Mouse (Mus musculus): Measurements from ENCODE around the gene Accsl. TPM values are rescaled to one million over a fixed set of nuclear protein-coding genes. Genes with fewer than 3 reads are reported as not detected.
A peak's percentile ranks its signal among the peaks of the same experiment; 100 is the strongest.

Gene Accsl
- polyA plus RNA-seq, 1 experiment from 2014 or later: 0.15 TPM

- Histone ChIP-seq H3K4me3 (replicated peaks; ENCODE audit: low read length) (no peak overlapping the region), H3K27ac (ENCODE audit: low read length) (no peak overlapping the region), H3K9ac (ENCODE audit: low read length) (no peak overlapping the region), H3K36me3 (ENCODE audit: control insufficient read depth, insufficient read depth, low read length) (no peaks in the 10 kb centered on the region), H3K4me1 (ENCODE audit: control insufficient read depth, insufficient read depth, low read length) (peaks cover 3% of the 10 kb centered on the region; the same call in 1 of the 2 replicates), H3K9me3 (replicated peaks; ENCODE audit: control insufficient read depth, low read length) (no peaks in the 10 kb centered on the region), H3K27me3 (ENCODE audit: control insufficient read depth, insufficient read depth, low read length) (no peaks in the 10 kb centered on the region), H3K4me2 (ENCODE audit: low read depth, low read length) (no peak overlapping the region)
- WGBS: 77% methylated on average over 9 of the region's 9 CpGs
- ATAC-seq (ENCODE audit: insufficient read depth, low FRiP score): no peak
These were observed 12.8 kb upstream of the Accsl start for GRCm38 (mm10) chr2:93881640-93882367.

- 38% methylated on average over 3 of the region's 3 CpGs for WGBS
- no peak overlapping the region for H3K9ac ChIP-seq (ENCODE audit: low read length)
- ATAC-seq (ENCODE audit: insufficient read depth, low FRiP score): no peak
These were observed 12.0 kb upstream of the Accsl start for GRCm38 (mm10) chr2:93880981-93881380.

GRCm38 (mm10) chr2:93880450-93880849 is 11.5 kb upstream of the Accsl start:
- H3K4me3 ChIP-seq (replicated peaks; ENCODE audit: low read length): no peak overlapping the region
- H3K36me3 ChIP-seq (ENCODE audit: control insufficient read depth, insufficient read depth, low read length): no peaks in the 10 kb centered on the region
- WGBS: 61% methylated on average over 8 of the region's 8 CpGs
- no peak overlapping the region for H3K27ac ChIP-seq (ENCODE audit: low read length)
- H3K9me3 ChIP-seq (replicated peaks; ENCODE audit: control insufficient read depth, low read length): no peaks in the 10 kb centered on the region
- no peak for ATAC-seq (ENCODE audit: insufficient read depth, low FRiP score)
- no peaks in the 10 kb centered on the region for H3K4me1 ChIP-seq (ENCODE audit: control insufficient read depth, insufficient read depth, low read length)
- H3K9ac ChIP-seq (ENCODE audit: low read length): no peak overlapping the region
- H3K27me3 ChIP-seq (ENCODE audit: control insufficient read depth, insufficient read depth, low read length): no peaks in the 10 kb centered on the region
- H3K4me2 ChIP-seq (ENCODE audit: low read depth, low read length): no peak overlapping the region

More at GRCm38 (mm10) chr2:93880981-93881380, 12.0 kb upstream of the Accsl start:
- no peaks in the 10 kb centered on the region for H3K9me3 ChIP-seq (replicated peaks; ENCODE audit: control insufficient read depth, low read length)
- H3K4me3 ChIP-seq (replicated peaks; ENCODE audit: low read length): no peak overlapping the region
- no peak overlapping the region for H3K27ac ChIP-seq (ENCODE audit: low read length)
- H3K36me3 ChIP-seq (ENCODE audit: control insufficient read depth, insufficient read depth, low read length): no peaks in the 10 kb centered on the region
- no peaks in the 10 kb centered on the region for H3K4me1 ChIP-seq (ENCODE audit: control insufficient read depth, insufficient read depth, low read length)
- no peak overlapping the region for H3K4me2 ChIP-seq (ENCODE audit: low read depth, low read length)
- H3K27me3 ChIP-seq (ENCODE audit: control insufficient read depth, insufficient read depth, low read length): no peaks in the 10 kb centered on the region

GRCm38 (mm10) chr2:93877005-93877404 is 8.0 kb upstream of the Accsl start:
- ATAC-seq (ENCODE audit: insufficient read depth, low FRiP score): peak; percentile 59; the same call in 1 of the 2 replicates
- Histone ChIP-seq H3K4me3 (replicated peaks; ENCODE audit: low read length) (no peak overlapping the region), H3K9me3 (replicated peaks; ENCODE audit: control insufficient read depth, low read length) (no peaks in the 10 kb centered on the region), H3K9ac (ENCODE audit: low read length) (no peak overlapping the region), H3K27ac (ENCODE audit: low read length) (peak overlapping the region; percentile 70), H3K27me3 (ENCODE audit: control insufficient read depth, insufficient read depth, low read length) (no peaks in the 10 kb centered on the region), H3K4me1 (ENCODE audit: control insufficient read depth, insufficient read depth, low read length) (peaks cover 5% of the 10 kb centered on the region), H3K4me2 (ENCODE audit: low read depth, low read length) (no peak overlapping the region), H3K36me3 (ENCODE audit: control insufficient read depth, insufficient read depth, low read length) (no peaks in the 10 kb centered on the region)
- WGBS: 45% methylated on average over 5 of the region's 5 CpGs

- H3K9ac ChIP-seq (ENCODE audit: low read length): no peak overlapping the region
- no peak overlapping the region for H3K4me2 ChIP-seq (ENCODE audit: low read depth, low read length)
These were observed 5.6 kb upstream of the Accsl start for GRCm38 (mm10) chr2:93874606-93875005.

GRCm38 (mm10) chr2:93874227-93874514 is 5.2 kb upstream of the Accsl start:
- WGBS: 26% methylated on average over 2 of the region's 2 CpGs
- Histone ChIP-seq H3K36me3 (ENCODE audit: control insufficient read depth, insufficient read depth, low read length) (no peaks in the 10 kb centered on the region), H3K4me2 (ENCODE audit: low read depth, low read length) (no peak overlapping the region), H3K9me3 (replicated peaks; ENCODE audit: control insufficient read depth, low read length) (no peaks in the 10 kb centered on the region), H3K4me3 (replicated peaks; ENCODE audit: low read length) (no peak overlapping the region), H3K9ac (ENCODE audit: low read length) (no peak overlapping the region), H3K4me1 (ENCODE audit: control insufficient read depth, insufficient read depth, low read length) (peaks cover 5% of the 10 kb centered on the region), H3K27me3 (ENCODE audit: control insufficient read depth, insufficient read depth, low read length) (no peaks in the 10 kb centered on the region), H3K27ac (ENCODE audit: low read length) (peak overlapping the region; percentile 39; the same call in 1 of the 2 replicates)
- no peak for ATAC-seq (ENCODE audit: insufficient read depth, low FRiP score)

More at GRCm38 (mm10) chr2:93874606-93875005, 5.6 kb upstream of the Accsl start:
- WGBS: 90% methylated on average over 3 of the region's 3 CpGs
- Histone ChIP-seq H3K36me3 (ENCODE audit: control insufficient read depth, insufficient read depth, low read length) (no peaks in the 10 kb centered on the region), H3K27ac (ENCODE audit: low read length) (no peak overlapping the region), H3K27me3 (ENCODE audit: control insufficient read depth, insufficient read depth, low read length) (no peaks in the 10 kb centered on the region), H3K4me1 (ENCODE audit: control insufficient read depth, insufficient read depth, low read length) (peaks cover 5% of the 10 kb centered on the region), H3K9me3 (replicated peaks; ENCODE audit: control insufficient read depth, low read length) (no peaks in the 10 kb centered on the region), H3K4me3 (replicated peaks; ENCODE audit: low read length) (no peak overlapping the region)
- ATAC-seq (ENCODE audit: insufficient read depth, low FRiP score): no peak

GRCm38 (mm10) chr2:93873449-93874226 is 4.7 kb upstream of the Accsl start:
- Histone ChIP-seq H3K27ac (ENCODE audit: low read length) (no peak overlapping the region), H3K4me3 (replicated peaks; ENCODE audit: low read length) (no peak overlapping the region), H3K9ac (ENCODE audit: low read length) (no peak overlapping the region), H3K9me3 (replicated peaks; ENCODE audit: control insufficient read depth, low read length) (no peaks in the 10 kb centered on the region), H3K27me3 (ENCODE audit: control insufficient read depth, insufficient read depth, low read length) (no peaks in the 10 kb centered on the region), H3K4me1 (ENCODE audit: control insufficient read depth, insufficient read depth, low read length) (peaks cover 5% of the 10 kb centered on the region), H3K4me2 (ENCODE audit: low read depth, low read length) (no peak overlapping the region), H3K36me3 (ENCODE audit: control insufficient read depth, insufficient read depth, low read length) (no peaks in the 10 kb centered on the region)
- WGBS: 17% methylated on average over 12 of the region's 12 CpGs
- no peak for ATAC-seq (ENCODE audit: insufficient read depth, low FRiP score)

GRCm38 (mm10) chr2:93872257-93872656 is 3.3 kb upstream of the Accsl start:
- Histone ChIP-seq H3K9ac (ENCODE audit: low read length) (no peak overlapping the region), H3K27ac (ENCODE audit: low read length) (no peak overlapping the region), H3K4me2 (ENCODE audit: low read depth, low read length) (no peak overlapping the region), H3K27me3 (ENCODE audit: control insufficient read depth, insufficient read depth, low read length) (no peaks in the 10 kb centered on the region), H3K4me3 (replicated peaks; ENCODE audit: low read length) (no peak overlapping the region), H3K9me3 (replicated peaks; ENCODE audit: control insufficient read depth, low read length) (no peaks in the 10 kb centered on the region), H3K36me3 (ENCODE audit: control insufficient read depth, insufficient read depth, low read length) (no peaks in the 10 kb centered on the region), H3K4me1 (ENCODE audit: control insufficient read depth, insufficient read depth, low read length) (peaks cover 5% of the 10 kb centered on the region)
- 76% methylated on average over 7 of the region's 7 CpGs for WGBS
- no peak for ATAC-seq (ENCODE audit: insufficient read depth, low FRiP score)

GRCm38 (mm10) chr2:93871411-93871925 is 2.5 kb upstream of the Accsl start:
- no peak for ATAC-seq (ENCODE audit: insufficient read depth, low FRiP score)
- Histone ChIP-seq H3K4me1 (ENCODE audit: control insufficient read depth, insufficient read depth, low read length) (peaks cover 5% of the 10 kb centered on the region), H3K9me3 (replicated peaks; ENCODE audit: control insufficient read depth, low read length) (no peaks in the 10 kb centered on the region), H3K4me2 (ENCODE audit: low read depth, low read length) (no peak overlapping the region), H3K4me3 (replicated peaks; ENCODE audit: low read length) (no peak overlapping the region), H3K9ac (ENCODE audit: low read length) (no peak overlapping the region), H3K36me3 (ENCODE audit: control insufficient read depth, insufficient read depth, low read length) (no peaks in the 10 kb centered on the region), H3K27me3 (ENCODE audit: control insufficient read depth, insufficient read depth, low read length) (no peaks in the 10 kb centered on the region), H3K27ac (ENCODE audit: low read length) (no peak overlapping the region)
- 87% methylated on average over 4 of the region's 4 CpGs for WGBS

Data from stomach, embryonic 16.5 days (tissue).